Mouse (Mus musculus) heart, postnatal 4 days (tissue): ENCODE data around the gene Nosip. TPM values are rescaled to one million over a fixed set of nuclear protein-coding genes. Genes with fewer than 3 reads are reported as not detected.

ENCODE experiments used
- DNase-seq: peaks from one replicate; pipeline ENCODE4 v3.0.0; 2021
- total RNA-seq, 2 experiments: library from RNA; stranded (reverse); gene quantifications; 2 replicates each; pipeline ENCODE4 v1.2.3; 2021

Nosip gene
- total RNA-seq, 2 experiments from 2014 or later, result 31.7 to 34.6 TPM

- no peak for DNase-seq
Measured at GRCm38 (mm10) chr7:45060632-45061122, 1.6 kb upstream of the Nosip start.

- peak; percentile 37 for DNase-seq
Measured at GRCm38 (mm10) chr7:45061532-45062075, 625 bp upstream of the Nosip start.

- DNase-seq, result no peak
Measured at GRCm38 (mm10) chr7:45067190-45067999, 5.2 kb downstream of the Nosip start.

- peak; percentile 66 for DNase-seq
Measured at GRCm38 (mm10) chr7:45068000-45068318, 5.7 kb downstream of the Nosip start.

- no peak for DNase-seq
Measured at GRCm38 (mm10) chr7:45069671-45070070, 7.4 kb downstream of the Nosip start.

GRCm38 (mm10) chr7:45072230-45072629 lies 10.0 kb downstream of the Nosip start:
- no peak for DNase-seq

GRCm38 (mm10) chr7:45073171-45073707 lies 11.0 kb downstream of the Nosip start:
- DNase-seq, result no peak

- no peak for DNase-seq
Measured at GRCm38 (mm10) chr7:45073949-45074348, 11.7 kb downstream of the Nosip start.

GRCm38 (mm10) chr7:45075405-45075804 lies 13.2 kb downstream of the Nosip start:
- DNase-seq, result peak; percentile 57

- DNase-seq, result no peak
Measured at GRCm38 (mm10) chr7:45076501-45076900, 14.3 kb downstream of the Nosip start.

GRCm38 (mm10) chr7:45077322-45077721 lies 15.1 kb downstream of the Nosip start:
- DNase-seq, result no peak

GRCm38 (mm10) chr7:45077829-45078228 lies 15.6 kb downstream of the Nosip start:
- DNase-seq, result no peak

GRCm38 (mm10) chr7:45078513-45078912 lies 16.3 kb downstream of the Nosip start:
- DNase-seq, result peak; percentile 88

GRCm38 (mm10) chr7:45079856-45080255 lies 17.6 kb downstream of the Nosip start:
- peak; percentile 96 for DNase-seq

- no peak for DNase-seq
Measured at GRCm38 (mm10) chr7:45081016-45081415, 18.8 kb downstream of the Nosip start.

- DNase-seq, result peak; percentile 63
Measured at GRCm38 (mm10) chr7:45082401-45083299, 20.4 kb downstream of the Nosip start.

- no peak for DNase-seq
Measured at GRCm38 (mm10) chr7:45083300-45083890, 21.2 kb downstream of the Nosip start.

- no peak for DNase-seq
Measured at GRCm38 (mm10) chr7:45086084-45086483, 23.9 kb downstream of the Nosip start.

- DNase-seq, result no peak
Measured at GRCm38 (mm10) chr7:45088597-45088996, 26.4 kb downstream of the Nosip start.

GRCm38 (mm10) chr7:45090251-45090977 lies 28.2 kb downstream of the Nosip start:
- no peak for DNase-seq
